In the genomic region with DNA sequence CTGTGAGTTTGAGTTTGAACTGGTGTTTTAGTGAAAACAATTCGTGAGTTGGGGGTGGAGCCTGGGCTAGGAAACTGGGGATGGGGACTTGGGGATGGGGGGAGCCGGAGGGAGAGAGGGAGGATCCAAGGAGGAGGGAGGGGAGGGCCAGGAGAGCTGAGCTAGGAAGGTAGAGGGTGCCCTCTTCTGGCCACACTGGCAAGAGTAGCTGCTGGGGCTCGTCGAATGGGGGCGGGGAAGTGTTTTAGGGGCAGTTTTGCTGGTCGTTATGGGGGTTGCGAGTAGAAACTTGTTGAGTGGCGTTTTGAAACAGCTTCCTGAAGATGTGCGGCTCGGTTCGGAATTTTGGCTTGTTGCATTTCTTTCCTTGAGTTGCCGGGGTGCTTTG, we compare ENCODE assay signal across 1 mouse cellular context.
TF ChIP-seq lines count a peak whose summit lies in the region.

No protein-coding gene starts in this region.

TF ChIP-seq in CH12.LX, 34 proteins besides CTCF, POLR2A, EP300 and RAD21 (continued from another document):
- TF ChIP-seq ZKSCAN1 (IDR thresholded peaks at IDR 0.05; ENCODE audit: borderline replicate concordance, low read depth, low read length), result no peak
- no peak for TF ChIP-seq NRF1 (IDR thresholded peaks at IDR 0.05; ENCODE audit: low read depth, low read length)
- TF ChIP-seq IRF4 (IDR thresholded peaks at IDR 0.05; ENCODE audit: low read depth, low read length), result no peak
- no peak for TF ChIP-seq GABPA (IDR thresholded peaks at IDR 0.05; ENCODE audit: insufficient replicate concordance, low read depth, low read length)
- no peak for TF ChIP-seq TBP (conservative IDR thresholded peaks at IDR 0.05; ENCODE audit: low read depth, low read length)
- TF ChIP-seq HCFC1 (IDR thresholded peaks at IDR 0.05; ENCODE audit: low read depth, low read length), result no peak
- no peak for TF ChIP-seq E2F4 (IDR thresholded peaks at IDR 0.05; ENCODE audit: insufficient replicate concordance, low read depth, low read length)
- TF ChIP-seq ZC3H11A (IDR thresholded peaks at IDR 0.05; ENCODE audit: low read depth, low read length), result peak; percentile 11; the same call in 1 of the 2 replicates
- peak; percentile 70; the same call in 1 of the 2 replicates for TF ChIP-seq CHD2 (IDR thresholded peaks at IDR 0.05; ENCODE audit: low read length)
- TF ChIP-seq SIN3A (IDR thresholded peaks at IDR 0.05; ENCODE audit: low read length), result no peak
- TF ChIP-seq KAT2A (IDR thresholded peaks at IDR 0.05; ENCODE audit: insufficient replicate concordance, low read length), result no peak
- peak; percentile 57 for TF ChIP-seq SMC3 (IDR thresholded peaks at IDR 0.05; ENCODE audit: low read depth, low read length)
- TF ChIP-seq PAX5 (IDR thresholded peaks at IDR 0.05; ENCODE audit: low read length), result no peak
- TF ChIP-seq TCF12 (IDR thresholded peaks at IDR 0.05; ENCODE audit: low read depth, low read length), result no peak
- TF ChIP-seq JUN (IDR thresholded peaks at IDR 0.05; ENCODE audit: insufficient read depth, low read depth, low read length), result no peak
